Mouse (Mus musculus): ENCODE results near the gene Otulin.

The Otulin gene

GRCm38 (mm10) chr15:27630601-27631383, at the start of gene Otulin:
Gene Otulin, minus strand, starts transcription at chr15:27630693.
- DNase-seq: peak; percentile 98 to 99

- DNase-seq: no peak
These were observed 48.0 kb upstream of the Otulin start for GRCm38 (mm10) chr15:27678511-27678910.

- no peak for DNase-seq
These were observed 47.3 kb upstream of the Otulin start for GRCm38 (mm10) chr15:27677801-27678200.

GRCm38 (mm10) chr15:27676211-27676610, 45.7 kb upstream of the Otulin start:
- DNase-seq: no peak

- peak in 1 of 2 experiments; percentile 37 for DNase-seq
These were observed 44.6 kb upstream of the Otulin start for GRCm38 (mm10) chr15:27675122-27675521.

GRCm38 (mm10) chr15:27674041-27674440, 43.5 kb upstream of the Otulin start:
- DNase-seq: peak; percentile 63 to 73

- DNase-seq: peak in 1 of 2 experiments; percentile 39
These were observed 42.7 kb upstream of the Otulin start for GRCm38 (mm10) chr15:27673151-27673550.

GRCm38 (mm10) chr15:27672259-27672658, 41.8 kb upstream of the Otulin start:
- DNase-seq: no peak

GRCm38 (mm10) chr15:27671612-27672245, 41.2 kb upstream of the Otulin start:
- no peak for DNase-seq

- no peak for DNase-seq
These were observed 40.2 kb upstream of the Otulin start for GRCm38 (mm10) chr15:27670708-27671107.

GRCm38 (mm10) chr15:27669931-27670411, 39.5 kb upstream of the Otulin start:
- no peak for DNase-seq

- DNase-seq: no peak
These were observed 38.8 kb upstream of the Otulin start for GRCm38 (mm10) chr15:27669276-27669675.

GRCm38 (mm10) chr15:27668557-27668956, 38.1 kb upstream of the Otulin start:
- no peak for DNase-seq

- DNase-seq: no peak
These were observed 37.5 kb upstream of the Otulin start for GRCm38 (mm10) chr15:27668001-27668461.

- no peak for DNase-seq
These were observed 36.5 kb upstream of the Otulin start for GRCm38 (mm10) chr15:27666911-27667539.

- peak; percentile 68 to 70 for DNase-seq
These were observed 35.0 kb upstream of the Otulin start for GRCm38 (mm10) chr15:27665392-27665911.

- peak; percentile 52 for DNase-seq
These were observed 33.6 kb upstream of the Otulin start for GRCm38 (mm10) chr15:27664126-27664525.

GRCm38 (mm10) chr15:27662699-27663098, 32.2 kb upstream of the Otulin start:
- no peak for DNase-seq

GRCm38 (mm10) chr15:27661696-27662095, 31.2 kb upstream of the Otulin start:
- no peak for DNase-seq

GRCm38 (mm10) chr15:27659592-27660244, 29.2 kb upstream of the Otulin start:
- DNase-seq: peak; percentile 80 to 90

- no peak for DNase-seq
These were observed 28.6 kb upstream of the Otulin start for GRCm38 (mm10) chr15:27659143-27659542.

GRCm38 (mm10) chr15:27658356-27658755, 27.9 kb upstream of the Otulin start:
- DNase-seq: no peak

- DNase-seq: no peak
These were observed 27.4 kb upstream of the Otulin start for GRCm38 (mm10) chr15:27657866-27658265.
